Mouse (Mus musculus) T-helper 1 cell (primary cell): Measurements from ENCODE around the gene Tdp1.

ENCODE experiments used
- in situ Hi-C: fragments of 300-600 bp; cut with MboI, MseI; formaldehyde crosslinking; loops from one replicate; pipeline ENCODE4 v1.15.1; 2025; ENCODE audit warnings: high pct_unique_total_duplicates

Gene Tdp1

GRCm38 (mm10) chr12:99884269-99885261 lies at the start of gene Tdp1, which contains the start of gene Efcab11:
TSS of gene Tdp1 (plus strand) at chr12:99884517.
TSS of gene Efcab11 (minus strand) at chr12:99884439.
- in situ Hi-C loops = no loop called here

GRCm38 (mm10) chr12:99836404-99837131 lies 47.7 kb upstream of the Tdp1 start:
- in situ Hi-C loops = loop anchor here (5.0 kb wide), 1 partner anchor 749 kb away; no protein-coding TSS in a partner anchor

GRCm38 (mm10) chr12:99837528-99837927 lies 46.8 kb upstream of the Tdp1 start:
- in situ Hi-C loops = loop anchor here (5.0 kb wide), 1 partner anchor 750 kb away; no protein-coding TSS in a partner anchor

- in situ Hi-C loops = loop anchor here (5.0 kb wide), 1 partner anchor 751 kb away; no protein-coding TSS in a partner anchor
Measured at GRCm38 (mm10) chr12:99838109-99838508, 46.2 kb upstream of the Tdp1 start.

GRCm38 (mm10) chr12:99838703-99839102 lies 45.6 kb upstream of the Tdp1 start:
- in situ Hi-C loops = loop anchor here (5.0 kb wide), 1 partner anchor 751 kb away; no protein-coding TSS in a partner anchor

GRCm38 (mm10) chr12:99844951-99845350 lies 39.4 kb upstream of the Tdp1 start:
- in situ Hi-C loops = no loop called here

- in situ Hi-C loops = no loop called here
Measured at GRCm38 (mm10) chr12:99849996-99850395, 34.3 kb upstream of the Tdp1 start.

- in situ Hi-C loops = no loop called here
Measured at GRCm38 (mm10) chr12:99853323-99854258, 30.7 kb upstream of the Tdp1 start.

GRCm38 (mm10) chr12:99856011-99856410 lies 28.3 kb upstream of the Tdp1 start:
- in situ Hi-C loops = no loop called here

- in situ Hi-C loops = no loop called here
Measured at GRCm38 (mm10) chr12:99858664-99859063, 25.7 kb upstream of the Tdp1 start.

GRCm38 (mm10) chr12:99859391-99860100 lies 24.8 kb upstream of the Tdp1 start:
- in situ Hi-C loops = no loop called here

GRCm38 (mm10) chr12:99860981-99861380 lies 23.3 kb upstream of the Tdp1 start:
- in situ Hi-C loops = no loop called here

- in situ Hi-C loops = no loop called here
Measured at GRCm38 (mm10) chr12:99864613-99865012, 19.7 kb upstream of the Tdp1 start.

- in situ Hi-C loops = no loop called here
Measured at GRCm38 (mm10) chr12:99868821-99869220, 15.5 kb upstream of the Tdp1 start.

GRCm38 (mm10) chr12:99873443-99873842 lies 10.9 kb upstream of the Tdp1 start:
- in situ Hi-C loops = no loop called here

GRCm38 (mm10) chr12:99874609-99875008 lies 9.7 kb upstream of the Tdp1 start:
- in situ Hi-C loops = no loop called here

- in situ Hi-C loops = no loop called here
Measured at GRCm38 (mm10) chr12:99883000-99883712, 1.2 kb upstream of the Tdp1 start.

GRCm38 (mm10) chr12:99883713-99884105 lies 608 bp upstream of the Tdp1 start:
- in situ Hi-C loops = no loop called here

GRCm38 (mm10) chr12:99885282-99885901 lies 1.1 kb downstream of the Tdp1 start:
- in situ Hi-C loops = no loop called here
